Comparison of ENCODE assay signal across 17 mouse cellular contexts in the genomic region with DNA sequence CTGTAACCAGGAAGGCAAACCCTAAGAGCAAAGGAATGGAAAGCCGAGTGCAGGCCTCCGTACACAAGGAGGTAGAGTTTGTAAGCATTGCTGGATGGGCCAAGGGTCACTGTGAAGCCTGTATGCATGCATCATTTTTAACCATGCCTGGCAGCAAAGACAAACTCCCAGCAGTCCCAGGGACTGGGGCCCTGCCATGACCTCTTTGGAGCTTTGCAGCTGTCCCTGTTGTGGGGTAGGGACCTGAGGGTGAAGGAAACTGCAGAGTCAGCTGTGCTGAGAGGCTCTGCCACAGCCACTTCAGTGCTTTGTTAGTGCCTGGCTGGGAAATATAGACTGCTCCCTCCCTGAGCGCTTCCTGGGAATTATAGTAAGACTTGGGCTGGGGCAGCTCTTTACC. TPM values are rescaled to one million over a fixed set of nuclear protein-coding genes. Genes with fewer than 3 reads are reported as not detected.
A peak's percentile ranks its signal among the peaks of the same experiment; 100 is the strongest.
DNase-seq lines count a peak whose midpoint lies in the region; ATAC-seq lines count a peak whose summit lies in the region.
"Had no signal": no experiment of that assay in that cellular context is flagged by ENCODE, and none has a peak within 500 bp of the region (broad histone marks: within the 10 kb centered on the region; RNA-seq: fewer than 3 reads in every experiment).

No protein-coding gene starts in this region.

- H3K9ac ChIP-seq in kidney, embryonic 16.5 days (replicated peaks; ENCODE audit: low read length), result no peak overlapping the region
- no peak overlapping the region for H3K9ac ChIP-seq in embryonic facial prominence, embryonic 15.5 days
- H3K9ac ChIP-seq: hindbrain, embryonic 15.5 days had no signal

- no peaks in the 10 kb centered on the region for H3K27me3 ChIP-seq in kidney, embryonic 16.5 days (ENCODE audit: insufficient read depth, low read length)
- H3K27me3 ChIP-seq in embryonic facial prominence, embryonic 15.5 days, result no peaks in the 10 kb centered on the region
- H3K27me3 ChIP-seq: hindbrain, embryonic 15.5 days had no signal

- peak; percentile 49 for DNase-seq in adrenal gland, postnatal 10 days
- no peak for DNase-seq in adrenal gland, adult (ENCODE audit: inconsistent age in 2 of 2, low spot score in 1 of 2)
- DNase-seq in kidney, adult 18-20 months, result no peak
- DNase-seq in retina, postnatal 1 day, result peak; percentile 65
- DNase-seq in testis, postnatal 10 days (ENCODE audit: low spot score), result no peak
- DNase-seq in spleen, postnatal 10 days (ENCODE audit: low spot score in 2 of 2), result no peak
- DNase-seq: cerebellum, adult 2 months; layer of hippocampus, adult 9-11 months had no signal

- no peak overlapping the region for H3K4me3 ChIP-seq in kidney, embryonic 16.5 days (ENCODE audit: low read length)
- H3K4me3 ChIP-seq in embryonic facial prominence, embryonic 15.5 days (replicated peaks), result no peak overlapping the region
- H3K4me3 ChIP-seq: hindbrain, embryonic 15.5 days had no signal

- no peaks in the 10 kb centered on the region for H3K36me3 ChIP-seq in kidney, embryonic 16.5 days (ENCODE audit: insufficient read depth, low read length)
- no peaks in the 10 kb centered on the region for H3K36me3 ChIP-seq in embryonic facial prominence, embryonic 15.5 days
- H3K36me3 ChIP-seq: hindbrain, embryonic 15.5 days had no signal

- no peak for ATAC-seq in kidney, embryonic 16.5 days (ENCODE audit: low FRiP score, low TSS enrichment)
- 0 out of 2 replicates have a peak, but pooled peaks have one; percentile 31 for ATAC-seq in embryonic facial prominence, embryonic 15.5 days (ENCODE audit: insufficient number of reproducible peaks, low FRiP score, low TSS enrichment, low read depth)

- H3K9me3 ChIP-seq in kidney, embryonic 16.5 days (ENCODE audit: low read length), result peaks cover 3% of the 10 kb centered on the region; the same call in 1 of the 2 replicates
- H3K9me3 ChIP-seq in embryonic facial prominence, embryonic 15.5 days (replicated peaks), result no peaks in the 10 kb centered on the region
- H3K9me3 ChIP-seq: hindbrain, embryonic 15.5 days had no signal

- WGBS in kidney, embryonic 16.5 days, result 46% methylated on average over 3 of the region's 3 CpGs
- 61% methylated on average over 3 of the region's 3 CpGs for WGBS in embryonic facial prominence, embryonic 15.5 days

- peak overlapping the region; percentile 13; the same call in 1 of the 2 replicates for H3K27ac ChIP-seq in kidney, embryonic 16.5 days (ENCODE audit: low read length)
- H3K27ac ChIP-seq in embryonic facial prominence, embryonic 15.5 days (replicated peaks), result no peak overlapping the region
- H3K27ac ChIP-seq: hindbrain, embryonic 15.5 days; macrophage had no signal

- H3K4me2 ChIP-seq in kidney, embryonic 16.5 days (replicated peaks; ENCODE audit: low read depth, low read length), result no peak overlapping the region
- no peak overlapping the region for H3K4me2 ChIP-seq in embryonic facial prominence, embryonic 15.5 days (replicated peaks)
- H3K4me2 ChIP-seq: hindbrain, embryonic 15.5 days; liver, embryonic 11.5 days had no signal

- H3K4me1 ChIP-seq in kidney, embryonic 16.5 days (ENCODE audit: insufficient read depth, low read length), result peaks cover 11% of the 10 kb centered on the region
- H3K4me1 ChIP-seq in embryonic facial prominence, embryonic 15.5 days, result peaks cover 13% of the 10 kb centered on the region
- H3K4me1 ChIP-seq: hindbrain, embryonic 15.5 days had no signal

RNA-seq across cellular contexts. Expression of a gene that starts 8.4 kb away (rescaled TPM):
- 1 to 10 TPM in 1 of 2 experiments, under 1 TPM in 1; 0.84 to 1.6 TPM for total RNA-seq in adrenal gland, postnatal 10 days (2021)
- 6.1 and 7.7 TPM in 2 replicates for polyA plus RNA-seq in kidney, embryonic 16.5 days (2015; fragmentation: Nextera tagmentation; extraction: Ambion mirVana)
- 1.4 and 3.5 TPM in 2 replicates for polyA plus RNA-seq in embryonic facial prominence, embryonic 15.5 days (2015; fragmentation: Nextera tagmentation; extraction: Ambion mirVana)
- total RNA-seq: MEL had no signal

RNA-seq across cellular contexts. Expression of a gene that starts 17.3 kb away (rescaled TPM):
- 10 to 100 TPM; 11.2 to 15.6 TPM for total RNA-seq in adrenal gland, postnatal 10 days (2021)
- polyA plus RNA-seq in kidney, embryonic 16.5 days (2015; fragmentation: Nextera tagmentation; extraction: Ambion mirVana), result 25.3 and 26.9 TPM in 2 replicates
- 48.7 and 49.1 TPM in 2 replicates for polyA plus RNA-seq in embryonic facial prominence, embryonic 15.5 days (2015; fragmentation: Nextera tagmentation; extraction: Ambion mirVana)
- total RNA-seq: granulocyte monocyte progenitor cell, adult 5-6 weeks; MEL had no signal

RNA-seq across cellular contexts. Expression of a gene that starts 46.3 kb away (rescaled TPM):
- 100 to 1,000 TPM in 1 of 2 experiments, 10 to 100 TPM in 1; 67.7 to 107 TPM for total RNA-seq in adrenal gland, postnatal 10 days (2021)
- polyA plus RNA-seq in kidney, embryonic 16.5 days (2015; fragmentation: Nextera tagmentation; extraction: Ambion mirVana), result 44.0 and 52.4 TPM in 2 replicates
- 2.1 and 3.0 TPM in 2 replicates for polyA plus RNA-seq in embryonic facial prominence, embryonic 15.5 days (2015; fragmentation: Nextera tagmentation; extraction: Ambion mirVana)
- total RNA-seq: granulocyte monocyte progenitor cell, adult 5-6 weeks had no signal
- polyA plus RNA-seq: macrophage had no signal

RNA-seq across cellular contexts. Expression of a gene that starts 48.3 kb away (rescaled TPM):
- not detected for total RNA-seq in adrenal gland, postnatal 10 days (2021)
- polyA plus RNA-seq in kidney, embryonic 16.5 days (2015; fragmentation: Nextera tagmentation; extraction: Ambion mirVana), result not detected in 2 replicates
- not detected in 2 replicates for polyA plus RNA-seq in embryonic facial prominence, embryonic 15.5 days (2015; fragmentation: Nextera tagmentation; extraction: Ambion mirVana)
- total RNA-seq: adrenal gland, adult 18-20 months; granulocyte monocyte progenitor cell, adult 5-6 weeks; MEL had no signal
- polyA plus RNA-seq: cerebellum, adult 2 months; hindbrain, embryonic 15.5 days; liver, embryonic 11.5 days; macrophage; testis, adult 2 months had no signal

RNA-seq across cellular contexts. Expression of a gene that starts 58.1 kb away (rescaled TPM):
- total RNA-seq in adrenal gland, postnatal 10 days (2021), result 1 to 10 TPM; 4.8 to 5.1 TPM
- 53.7 and 56.3 TPM in 2 replicates for polyA plus RNA-seq in kidney, embryonic 16.5 days (2015; fragmentation: Nextera tagmentation; extraction: Ambion mirVana)
- 17.1 and 19.0 TPM in 2 replicates for polyA plus RNA-seq in embryonic facial prominence, embryonic 15.5 days (2015; fragmentation: Nextera tagmentation; extraction: Ambion mirVana)

Comparison
In these comparisons a context has a peak if more than half of its experiments do, and no peak if none do; other contexts are left out.
1. DNase-seq: peak in adrenal gland, postnatal 10 days (single experiment) and retina, postnatal 1 day (single experiment); none in adrenal gland, adult (0 of 2), kidney, adult 18-20 months (single experiment), testis, postnatal 10 days (single experiment) and spleen, postnatal 10 days (0 of 2).
2. RNA of a gene that starts 46.3 kb away (polyA plus RNA-seq): 44.0 to 52.4 TPM in kidney, embryonic 16.5 days; 2.1 to 3.0 TPM in embryonic facial prominence, embryonic 15.5 days; every median in the first group is over 10 times any median in the second.